Mouse (Mus musculus) thymus, postnatal 25 days (tissue): ENCODE data around the gene D6Ertd527e.

Experiments used
- DNase-seq: peaks from one replicate; pipeline ENCODE4 v3.0.0; 2022

The D6Ertd527e gene

GRCm38 (mm10) chr6:87153231-87153580 is 48.7 kb downstream of the D6Ertd527e start:
- no peak for DNase-seq

GRCm38 (mm10) chr6:87153836-87154235 is 49.3 kb downstream of the D6Ertd527e start:
- DNase-seq, result peak; percentile 26

- no peak for DNase-seq
Measured at GRCm38 (mm10) chr6:87158062-87158623, 53.6 kb downstream of the D6Ertd527e start.

DNA sequence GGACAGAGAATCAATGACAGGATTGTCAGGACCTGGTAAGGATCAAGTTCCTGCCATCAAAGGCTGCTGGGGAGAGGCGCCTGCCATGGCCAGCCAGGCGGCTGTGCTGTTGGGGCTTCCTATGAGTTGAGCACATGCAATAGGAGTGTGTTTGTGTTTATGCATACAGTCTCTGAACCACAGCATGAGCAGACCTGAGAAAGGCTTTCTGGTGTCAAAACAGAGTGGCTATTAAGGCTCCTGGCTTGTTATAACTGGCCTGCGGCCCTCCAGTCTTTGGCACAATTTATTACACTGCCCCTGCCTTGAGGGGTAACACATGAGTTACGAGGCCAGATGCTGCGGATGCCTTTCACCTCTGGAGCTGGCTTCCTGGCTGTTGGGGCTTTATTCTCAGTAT is 55.6 kb downstream of the D6Ertd527e start:
- no peak for DNase-seq

- DNase-seq, result no peak
Measured at GRCm38 (mm10) chr6:87161391-87162263, 57.1 kb downstream of the D6Ertd527e start.
